Mouse (Mus musculus) cerebellum, postnatal 10 days (tissue): ENCODE measurements at regions not wholly inside any gene's neighbourhood (a gene's known extent, or its start where the extent isn't known, plus 50 kb on each side); places are given as distances from the start of the nearest gene placed in this dataset.

ENCODE experiments used
- DNase-seq, 2 experiments: peaks; one replicate each; pipeline ENCODE4 v3.0.0; 2021; ENCODE audit warnings: mixed read lengths in 2 of 2

GRCm38 (mm10) chrX:14505102-14505501 lies 294.2 kb downstream of the H2al1n start:
- peak; percentile 36 to 43 for DNase-seq
